Mouse (Mus musculus) erythroblast, embryonic 14.5 days (primary cell): ENCODE results near the gene Gbp8.

Experiments
- GATA1 ChIP-seq: IDR thresholded peaks from 2 replicates; pipeline ENCODE4 v1.6.1; 2012; ENCODE audit warnings: low read length, inconsistent platforms, mixed read lengths
- TAL1 ChIP-seq: IDR thresholded peaks from 3 replicates; pipeline ENCODE4 v1.6.1; 2012; ENCODE audit warnings: low read length, inconsistent platforms, mixed read lengths

- TF ChIP-seq GATA1 (no peak), TAL1 (no peak)
Observed at GRCm38 (mm10) chr5:105060224-105060623, 79.1 kb downstream of the Gbp8 start.
